Mouse (Mus musculus): Measurements from ENCODE around the gene Stk11.

Stk11 gene

DNA sequence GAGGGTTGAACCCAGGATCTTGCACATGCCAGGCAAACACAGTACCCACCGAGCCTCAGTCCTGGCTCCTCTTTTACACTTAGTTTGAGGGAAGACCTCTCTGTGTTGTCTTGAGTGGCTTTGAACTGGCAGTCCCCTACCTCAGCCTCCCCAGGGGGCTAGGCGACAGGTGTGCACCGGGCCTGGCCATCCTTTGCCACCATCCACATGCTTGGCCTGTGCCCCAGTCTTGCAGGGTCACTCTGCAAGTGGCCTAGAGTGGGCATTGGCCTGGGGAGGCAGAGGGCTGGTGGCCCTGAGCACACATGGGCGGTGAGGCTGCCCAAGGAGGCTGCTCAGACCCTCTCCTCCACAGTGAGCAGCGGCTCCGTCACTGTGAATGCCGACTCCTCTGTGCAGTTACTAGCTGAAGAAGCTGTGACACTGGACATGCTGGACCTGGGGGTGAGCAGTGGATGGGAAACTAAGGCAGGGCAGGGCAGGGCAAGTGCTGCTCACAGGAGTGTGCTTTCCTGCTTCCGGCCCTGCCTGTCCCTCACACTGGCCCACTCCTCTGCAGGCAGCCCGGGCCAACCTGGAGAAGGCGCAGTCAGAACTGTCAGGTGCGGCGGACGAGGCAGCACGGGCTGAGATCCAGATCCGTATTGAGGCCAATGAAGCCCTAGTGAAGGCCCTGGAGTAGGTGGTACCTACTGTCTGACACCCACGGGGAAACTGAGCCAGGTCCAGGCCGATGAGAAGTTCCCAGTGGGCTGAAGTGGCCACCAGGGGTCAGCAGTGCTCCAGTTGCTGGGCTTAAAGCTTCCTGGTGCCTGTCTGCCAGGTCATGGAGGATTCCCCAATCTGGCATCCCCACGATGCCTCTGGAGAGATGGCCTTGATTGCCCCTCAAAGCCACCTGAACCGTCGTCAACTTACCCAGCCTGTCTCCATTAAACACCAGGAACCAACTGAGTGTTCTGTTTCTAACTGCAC is 29.5 kb downstream of the Stk11 start:
- DNase-seq (ENCODE audit: low spot score): no peak

DNA sequence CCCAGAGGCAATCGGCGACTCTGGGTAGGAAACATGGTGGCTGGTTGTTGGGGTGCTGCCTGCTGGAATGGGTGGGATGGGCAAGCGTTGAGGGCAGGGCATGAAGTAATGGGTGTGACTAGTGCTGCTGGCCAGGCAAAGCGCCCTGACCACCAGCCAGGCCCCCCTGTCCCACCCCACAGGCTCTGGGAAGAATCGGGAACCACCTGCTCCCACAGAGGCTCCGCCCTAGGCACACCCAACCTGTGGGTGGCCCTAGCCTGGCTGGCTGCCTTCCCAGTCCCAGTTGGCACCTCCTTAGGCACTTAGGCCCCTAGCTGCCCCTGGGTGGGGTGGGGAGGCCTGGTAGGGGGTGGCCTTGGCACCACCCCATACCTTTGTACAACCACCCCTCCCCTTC is 30.3 kb downstream of the Stk11 start:
- no peak for DNase-seq (ENCODE audit: low spot score)

DNA sequence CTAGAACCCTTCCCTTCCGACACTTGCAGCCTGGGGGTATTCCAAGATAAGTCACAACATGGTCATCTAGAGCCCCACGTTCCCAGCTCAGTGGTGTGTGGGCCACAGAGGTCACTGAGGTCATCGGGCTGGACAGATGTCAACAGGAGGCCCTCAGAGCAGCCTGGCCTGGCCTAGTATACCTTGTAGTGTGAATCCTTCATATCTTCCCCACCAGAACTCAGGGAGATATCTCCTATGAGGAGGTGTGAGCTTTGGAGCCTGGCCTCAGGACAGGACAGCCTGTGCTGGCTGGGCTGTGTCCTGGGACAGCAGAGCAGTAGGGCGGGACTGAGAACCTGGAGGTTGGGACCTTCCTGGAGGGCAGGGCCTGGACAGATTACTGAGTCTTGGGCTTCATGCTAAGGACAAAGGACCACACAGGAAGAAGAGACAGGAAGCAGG is 31.0 kb downstream of the Stk11 start:
- no peak for DNase-seq (ENCODE audit: low spot score)

DNA sequence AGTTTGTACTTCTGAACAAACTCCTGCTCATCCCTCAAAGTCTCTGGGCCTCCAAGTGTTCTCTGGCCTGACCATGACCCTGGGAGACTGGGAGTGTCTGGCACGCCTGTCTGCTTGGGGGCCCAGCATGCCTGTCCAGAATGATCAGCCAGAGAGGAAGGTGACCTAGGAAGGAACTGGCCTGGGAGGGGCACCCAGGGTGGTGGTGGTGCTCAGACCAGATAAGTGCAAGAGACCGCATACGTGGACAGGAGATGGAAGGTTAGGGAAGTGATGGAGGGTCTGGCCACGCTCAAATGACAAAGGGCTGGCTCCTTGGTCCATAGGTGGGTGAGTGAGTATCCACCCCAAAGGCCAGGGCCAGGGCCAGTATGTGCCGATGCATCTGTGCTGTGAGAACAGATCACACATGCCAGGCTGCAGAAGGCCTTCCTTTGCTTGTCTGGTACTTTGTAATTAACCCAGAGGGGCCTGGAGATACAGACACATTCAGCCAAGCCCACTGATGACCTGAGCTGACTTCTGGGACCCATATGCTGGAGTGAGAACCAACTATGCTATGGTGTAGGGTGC is 31.6 kb downstream of the Stk11 start:
- DNase-seq (ENCODE audit: low spot score): no peak

DNA sequence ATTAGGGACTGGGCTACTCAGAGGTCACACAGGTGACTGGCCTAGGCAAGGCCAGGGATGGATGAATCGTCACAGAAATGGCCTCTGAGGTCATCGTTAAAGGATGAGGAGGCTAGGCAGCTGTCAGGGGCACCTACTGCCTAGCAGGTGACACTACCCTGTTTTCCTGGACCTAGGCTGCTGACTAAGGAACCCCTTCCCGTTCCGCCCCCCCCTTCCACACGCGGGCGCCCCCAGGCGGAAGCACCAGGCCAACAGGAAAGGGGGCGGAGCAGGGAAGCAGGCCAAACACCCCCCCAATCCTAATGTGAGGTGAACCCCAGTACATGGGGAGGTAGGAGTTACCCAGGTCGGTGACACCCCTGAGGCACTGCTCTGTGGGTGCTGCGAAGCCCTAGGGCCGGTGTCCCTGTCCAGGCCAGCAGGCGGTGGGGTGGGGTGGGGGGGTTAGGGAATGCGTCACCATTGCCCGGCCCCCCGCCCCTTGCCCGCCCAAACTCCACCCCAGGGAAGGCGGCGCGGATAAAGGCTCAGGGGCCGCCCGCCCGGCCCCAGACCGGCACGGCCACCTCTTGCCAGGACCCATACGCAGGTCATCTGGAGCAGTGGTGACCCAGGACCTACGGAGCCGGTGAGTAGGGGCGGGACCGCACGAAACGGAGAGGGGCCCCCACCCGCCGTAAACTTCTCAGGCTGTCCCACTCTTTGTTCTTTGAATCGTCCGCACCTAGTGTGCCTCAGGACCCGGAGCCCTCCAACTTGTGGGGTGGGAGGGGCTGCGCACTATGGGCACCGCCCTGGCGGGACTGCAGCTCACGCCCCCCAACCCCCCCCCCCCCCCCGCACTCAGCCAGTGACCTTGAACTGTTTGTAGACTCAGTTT is 32.4 kb downstream of the Stk11 start, which contains the start of gene Midn:
Gene Midn (plus strand): TSS at position 554 of the 883 bp plus-strand sequence.
- no peak for DNase-seq (ENCODE audit: low spot score)

DNA sequence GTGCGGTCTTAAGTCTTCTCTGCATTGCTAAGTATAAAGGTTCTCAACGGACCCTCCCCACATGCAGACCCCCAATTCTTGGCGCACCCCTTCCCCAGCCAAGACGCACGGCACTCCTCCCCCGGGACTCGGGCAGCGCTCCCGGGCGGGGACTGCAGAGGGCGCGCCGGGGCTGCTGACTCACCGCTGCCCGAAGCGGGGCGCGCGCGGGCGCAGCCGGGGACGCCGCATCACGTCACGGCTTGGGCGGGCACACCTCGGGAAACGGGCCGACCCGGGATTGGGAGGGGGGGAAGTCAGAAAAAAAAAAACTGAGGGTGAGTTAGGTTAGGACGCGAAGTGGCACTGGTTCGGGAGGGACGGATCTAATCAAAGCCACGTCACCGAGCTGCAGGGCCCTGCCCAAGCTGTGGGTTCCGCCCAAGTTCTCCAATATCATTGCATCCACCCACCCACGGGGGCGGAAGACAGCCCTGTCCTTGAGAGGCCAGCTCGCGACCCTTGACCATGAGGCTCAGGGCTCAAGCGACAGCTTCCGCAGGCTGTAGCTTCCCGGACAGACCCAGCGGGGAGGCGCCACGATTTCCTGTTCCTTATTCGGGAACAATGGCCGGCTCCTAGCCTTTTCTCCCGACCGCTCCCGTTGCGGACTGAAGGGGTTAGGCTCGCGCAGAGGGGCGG is 33.1 kb downstream of the Stk11 start:
- DNase-seq (ENCODE audit: low spot score): no peak

DNA sequence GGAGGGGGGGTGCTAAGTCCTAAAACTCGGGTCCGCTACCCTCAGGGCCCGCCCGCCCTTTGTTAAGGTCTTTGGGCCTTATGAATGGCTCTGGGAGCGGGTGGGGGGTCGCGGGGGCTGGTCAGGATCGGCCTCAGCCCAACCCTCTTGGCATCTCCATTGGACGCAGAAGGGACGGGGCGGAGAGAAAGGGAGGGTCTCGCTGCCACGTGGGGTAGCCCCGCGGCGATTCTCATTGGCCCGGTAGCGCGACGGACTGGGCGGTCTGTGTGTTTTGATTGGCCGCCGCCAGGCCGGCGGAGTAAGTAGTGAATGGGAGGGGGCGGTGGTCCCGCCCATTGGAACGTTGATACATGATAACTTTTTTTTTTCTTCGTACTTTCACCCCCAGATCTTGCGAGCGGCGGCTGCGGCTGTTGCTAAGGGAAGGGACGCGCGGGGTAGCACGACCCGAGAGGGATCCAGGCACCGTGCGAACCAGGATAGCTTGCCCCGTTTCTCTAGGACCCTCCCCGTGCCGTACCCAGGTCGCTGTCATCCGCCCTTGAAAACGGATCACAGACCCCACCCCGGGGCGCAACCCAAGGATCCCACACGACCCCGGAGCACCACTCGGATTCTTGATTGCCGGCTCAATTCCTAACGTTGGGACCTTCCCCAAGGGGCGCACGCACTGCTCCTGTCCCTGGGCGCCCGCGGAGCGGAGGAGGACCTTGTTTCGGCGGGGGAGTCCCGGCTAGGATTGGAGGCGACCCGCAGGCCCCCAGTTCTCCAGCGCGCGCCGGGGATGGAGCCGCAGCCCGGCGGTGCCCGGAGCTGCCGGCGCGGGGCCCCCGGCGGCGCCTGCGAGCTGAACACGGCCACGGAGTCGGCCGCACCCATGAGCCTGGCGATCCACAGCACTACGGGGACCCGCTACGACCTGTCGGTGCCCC is 34.0 kb downstream of the Stk11 start:
- peak; percentile 91 for DNase-seq (ENCODE audit: low spot score)

DNA sequence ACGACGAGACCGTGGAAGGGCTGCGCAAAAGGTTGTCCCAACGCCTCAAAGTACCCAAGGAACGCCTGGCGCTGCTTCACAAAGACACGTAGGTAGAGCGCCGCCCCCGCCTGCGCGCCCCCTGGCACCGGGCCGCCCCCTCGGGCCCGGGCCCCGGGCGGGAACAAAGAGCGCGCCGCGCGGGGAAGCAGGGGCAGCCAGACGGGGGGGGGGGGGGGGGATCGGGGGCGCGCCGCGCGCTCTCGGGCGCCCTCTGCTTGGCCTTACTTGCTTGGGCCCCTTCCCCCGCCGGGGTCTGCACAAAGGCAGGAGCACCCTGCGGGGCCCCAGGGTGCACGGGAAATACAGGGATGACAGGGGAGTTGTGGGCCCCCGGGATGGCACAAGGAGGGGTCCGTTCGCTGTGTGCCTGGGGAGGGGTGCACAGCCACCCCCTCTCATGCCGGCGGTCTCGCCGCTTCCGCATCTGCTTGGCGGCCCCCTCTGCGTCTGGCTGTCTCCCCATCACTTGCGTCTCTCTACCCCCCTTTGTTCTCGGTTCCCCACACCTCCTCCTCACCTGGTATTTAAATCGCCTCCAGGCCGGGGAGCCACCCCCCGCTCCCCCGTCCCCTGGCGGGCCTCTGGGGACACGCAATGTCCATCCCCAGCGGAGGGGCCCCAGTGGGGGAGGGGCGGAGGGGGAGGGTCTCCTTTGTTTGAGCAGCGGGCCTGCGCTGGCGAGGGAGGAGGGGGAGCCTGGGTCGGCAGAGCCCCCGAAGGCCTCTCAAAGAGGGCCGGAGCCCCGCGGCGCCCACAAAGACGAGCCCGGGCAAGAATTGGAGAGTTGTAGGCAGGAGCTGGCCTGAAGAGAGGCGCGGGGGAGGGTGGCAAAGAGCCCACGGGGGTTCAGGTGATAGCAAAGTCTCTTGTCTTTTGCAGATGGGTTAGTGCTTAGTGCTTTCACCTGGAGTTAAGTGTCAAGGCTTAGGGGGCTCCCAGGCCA is 34.9 kb downstream of the Stk11 start:
- DNase-seq (ENCODE audit: low spot score): no peak

DNA sequence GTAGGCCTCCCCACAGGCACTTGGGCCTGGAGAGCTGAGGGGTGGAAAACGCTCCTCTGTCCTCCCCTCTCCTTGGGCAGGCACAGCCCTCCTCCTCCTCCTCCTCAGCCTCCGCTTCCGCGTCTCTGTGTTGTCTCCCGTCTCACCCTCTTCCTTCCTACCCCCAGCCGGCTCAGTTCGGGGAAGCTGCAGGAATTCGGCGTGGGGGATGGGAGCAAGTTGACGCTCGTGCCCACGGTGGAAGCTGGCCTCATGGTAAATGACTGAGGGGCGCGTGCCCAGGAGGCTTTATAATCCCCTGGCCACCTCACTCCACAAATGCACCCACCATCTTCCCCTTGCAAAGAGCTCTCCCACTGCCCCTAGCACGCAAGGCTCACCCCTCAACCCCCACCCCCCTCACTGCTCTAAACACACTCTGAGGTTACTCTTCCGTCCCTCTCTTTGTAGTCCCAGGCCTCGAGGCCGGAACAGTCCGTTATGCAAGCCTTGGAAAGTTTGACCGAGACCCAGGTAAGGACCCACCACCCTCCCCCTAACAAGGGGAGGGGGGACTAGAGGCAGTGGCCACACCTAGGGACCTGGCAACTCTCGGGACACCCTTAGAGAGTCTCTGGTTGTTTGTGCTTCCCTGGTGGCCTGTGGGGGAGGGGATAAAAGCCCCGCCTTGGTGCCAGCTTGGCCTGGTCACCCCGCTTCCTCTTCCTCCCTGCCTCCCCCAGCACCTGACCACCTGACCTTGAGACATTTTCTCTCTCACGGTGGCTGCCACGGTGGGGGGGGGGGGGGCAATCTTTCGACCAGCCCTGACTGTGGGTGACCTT is 35.8 kb downstream of the Stk11 start:
- no peak for DNase-seq (ENCODE audit: low spot score)

DNA sequence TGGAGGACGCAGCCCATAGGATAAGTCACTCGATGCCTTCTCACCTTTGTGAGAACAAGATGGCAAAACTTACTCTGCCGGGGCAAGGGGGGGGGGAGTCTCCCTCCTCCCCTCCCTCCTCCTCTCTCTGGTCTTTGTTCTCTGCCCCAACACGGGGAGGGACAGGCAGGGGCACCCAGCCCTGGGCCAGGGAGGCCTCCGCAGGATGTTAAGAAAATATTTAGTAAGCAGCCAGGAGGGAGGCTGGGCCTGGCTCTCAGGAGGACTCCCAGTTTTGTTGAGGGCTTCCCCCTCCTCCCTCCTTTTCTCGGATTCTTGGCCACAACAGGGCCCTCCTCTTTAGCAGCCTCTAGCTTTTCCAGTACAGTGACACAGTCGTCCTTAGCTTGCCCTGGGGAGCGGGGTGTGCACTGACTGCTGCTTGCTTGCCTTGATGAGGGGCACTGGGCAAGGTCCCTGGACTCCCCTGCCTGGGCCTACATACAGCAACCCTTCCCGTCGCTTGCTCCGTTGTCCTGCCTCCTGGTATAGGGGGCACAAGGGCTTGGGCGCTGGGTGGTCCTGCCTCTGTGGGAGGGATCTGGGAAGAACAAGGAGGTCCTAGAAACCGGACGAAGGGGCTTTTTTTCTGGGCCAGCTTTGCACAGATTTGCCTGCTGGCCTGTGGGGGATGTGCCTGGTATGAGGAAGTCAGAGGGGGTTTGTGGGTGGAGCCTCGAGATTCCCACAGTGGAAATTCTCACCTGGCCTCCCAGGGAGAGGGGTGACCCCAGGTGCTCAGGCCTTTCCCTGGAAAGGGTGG is 36.7 kb downstream of the Stk11 start:
- DNase-seq (ENCODE audit: low spot score): no peak

DNA sequence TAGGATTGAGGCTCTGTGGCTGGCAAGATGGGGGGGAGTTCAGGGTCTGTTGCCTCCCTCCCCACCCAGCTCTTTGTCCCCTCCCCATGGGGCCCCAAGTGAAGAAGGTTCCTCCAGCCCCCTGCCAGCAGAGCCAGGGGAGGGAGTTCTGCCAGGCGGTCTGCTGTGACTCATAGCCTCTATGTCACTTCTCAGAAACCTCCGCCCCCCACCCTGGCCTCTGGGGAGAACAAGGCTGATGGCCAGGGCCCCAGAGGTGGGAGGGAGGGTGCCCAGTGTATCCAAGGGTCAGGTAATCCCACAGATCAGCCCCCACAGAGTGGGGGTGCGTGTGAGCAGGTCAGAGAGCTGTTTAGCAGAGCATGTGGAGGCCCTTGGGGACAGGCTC is 37.3 kb downstream of the Stk11 start:
- DNase-seq (ENCODE audit: low spot score): no peak

DNA sequence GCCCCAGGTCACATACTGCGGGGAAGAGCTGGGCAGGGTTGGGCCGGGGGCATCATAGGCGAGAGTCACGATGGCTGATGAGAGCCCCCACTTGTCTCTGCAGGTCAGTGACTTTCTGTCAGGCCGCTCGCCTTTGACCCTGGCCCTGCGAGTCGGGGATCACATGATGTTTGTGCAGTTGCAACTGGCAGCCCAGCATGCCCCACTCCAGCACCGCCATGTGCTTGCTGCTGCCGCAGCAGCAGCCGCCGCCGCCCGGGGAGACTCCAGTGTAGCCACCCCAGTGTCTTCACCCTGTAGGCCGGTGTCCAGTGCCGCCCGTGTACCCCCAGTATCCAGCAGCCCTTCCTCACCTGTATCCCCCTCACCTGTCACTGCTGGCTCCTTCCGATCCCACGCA is 38.1 kb downstream of the Stk11 start:
- DNase-seq (ENCODE audit: low spot score): no peak

DNA sequence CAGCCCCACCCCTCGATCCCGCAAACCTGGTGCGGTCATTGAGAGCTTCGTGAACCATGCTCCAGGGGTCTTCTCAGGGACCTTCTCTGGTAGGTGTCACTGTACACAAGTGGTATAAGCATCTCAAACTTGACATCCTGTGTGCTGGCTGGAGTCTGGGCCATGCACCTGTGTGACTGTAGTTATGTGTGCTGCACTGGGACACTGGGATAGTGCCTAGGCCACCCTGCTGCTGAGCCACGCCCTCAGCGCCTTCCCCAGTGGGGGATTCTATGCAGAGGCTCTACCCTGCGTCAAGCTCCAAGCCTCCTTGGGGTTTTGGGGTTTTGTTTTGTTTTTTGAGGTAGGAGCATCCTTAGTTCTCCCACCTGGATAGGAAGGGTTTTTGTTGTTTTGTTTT is 38.8 kb downstream of the Stk11 start:
- DNase-seq (ENCODE audit: low spot score): no peak

DNA sequence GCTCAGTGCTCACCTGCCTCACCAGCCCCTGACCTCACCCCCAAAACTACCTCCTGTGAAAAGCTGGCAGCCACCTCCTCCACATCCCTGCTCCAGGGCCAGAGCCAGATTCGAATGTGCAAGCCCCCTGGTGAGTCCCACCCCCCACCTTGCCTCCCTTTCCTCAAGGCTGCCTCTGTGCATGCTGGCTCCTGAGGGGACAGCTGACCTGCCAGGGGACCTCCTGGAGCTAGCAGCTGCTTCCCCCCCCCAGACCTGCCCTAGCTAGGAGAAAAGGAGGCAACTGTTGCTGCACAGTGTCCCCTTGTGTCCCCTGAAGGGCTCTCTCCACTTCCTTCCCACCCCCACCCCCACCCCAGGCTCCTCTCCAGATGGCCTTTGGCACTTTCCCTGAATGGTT is 39.7 kb downstream of the Stk11 start:
- no peak for DNase-seq (ENCODE audit: low spot score)

DNA sequence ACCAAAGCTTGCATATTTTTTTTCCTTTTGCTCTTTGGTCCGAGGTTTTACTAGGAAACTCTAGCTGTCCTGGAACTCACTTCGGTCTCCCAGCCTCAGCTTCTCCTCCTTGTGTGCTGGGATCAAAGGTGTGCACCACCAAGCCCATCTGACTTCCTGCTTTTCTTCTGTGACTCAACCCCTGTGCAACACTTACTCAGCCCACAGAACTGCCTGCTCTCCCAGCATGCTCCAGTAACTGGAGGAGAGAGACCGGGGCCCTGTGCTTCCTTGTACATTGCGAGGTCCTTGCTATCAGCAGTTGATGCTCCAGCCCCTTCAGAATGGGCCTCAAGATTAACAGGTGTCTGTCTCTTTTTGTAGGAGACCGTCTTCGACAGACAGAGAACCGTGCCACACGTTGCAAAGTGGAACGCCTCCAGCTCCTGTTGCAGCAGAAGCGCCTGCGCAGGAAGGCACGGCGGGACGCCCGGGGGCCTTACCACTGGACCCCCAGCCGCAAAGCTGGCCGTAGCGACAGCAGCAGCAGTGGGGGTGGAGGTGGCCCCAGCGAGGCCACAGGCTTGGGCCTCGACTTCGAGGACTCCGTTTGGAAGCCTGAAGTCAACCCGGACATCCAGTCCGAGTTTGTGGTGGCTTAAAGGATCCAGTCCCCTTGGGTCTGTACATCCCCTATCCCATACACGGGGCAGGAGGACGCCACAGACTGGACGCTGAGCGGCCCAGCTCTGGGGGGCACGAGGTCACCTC is 40.6 kb downstream of the Stk11 start:
- no peak for DNase-seq (ENCODE audit: low spot score)

DNA sequence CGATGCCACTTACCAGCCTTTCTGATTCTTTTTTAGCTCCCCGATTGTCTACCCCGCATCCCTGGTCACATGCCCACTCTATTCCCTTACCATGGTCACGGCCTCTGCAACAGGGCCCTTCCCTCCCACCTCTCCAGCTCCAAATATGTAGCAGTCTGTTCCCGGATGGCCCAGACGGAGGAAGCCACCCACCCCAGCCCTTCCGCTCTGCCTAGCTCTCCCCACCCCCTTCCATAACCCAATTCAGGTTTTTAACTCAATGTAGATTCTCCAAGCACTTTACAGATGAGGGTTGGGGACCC is 41.1 kb downstream of the Stk11 start:
- no peak for DNase-seq (ENCODE audit: low spot score)
